Mouse (Mus musculus) layer of hippocampus, postnatal 10 days (tissue): ENCODE measurements around the gene Rras. TPM values are rescaled to one million over a fixed set of nuclear protein-coding genes. Genes with fewer than 3 reads are reported as not detected.
A peak's percentile ranks its signal among the peaks of the same experiment; 100 is the strongest.

ENCODE experiments used
- DNase-seq, 2 experiments: peaks; one replicate each; pipeline ENCODE4 v3.0.0; 2021; ENCODE audit warnings: low spot score in 2 of 2
- microRNA-seq, 2 experiments: library from miRNA; unstranded; fragments of <30 nt; microRNA quantifications; one replicate each; pipeline ENCODE4 v1.2.0; 2021
- total RNA-seq, 2 experiments: library from RNA; stranded (reverse); gene quantifications; 2 replicates each; pipeline ENCODE4 v1.2.3; 2021

The Rras gene
- total RNA-seq, 2 experiments from 2014 or later: 12.2 to 12.3 TPM

DNA sequence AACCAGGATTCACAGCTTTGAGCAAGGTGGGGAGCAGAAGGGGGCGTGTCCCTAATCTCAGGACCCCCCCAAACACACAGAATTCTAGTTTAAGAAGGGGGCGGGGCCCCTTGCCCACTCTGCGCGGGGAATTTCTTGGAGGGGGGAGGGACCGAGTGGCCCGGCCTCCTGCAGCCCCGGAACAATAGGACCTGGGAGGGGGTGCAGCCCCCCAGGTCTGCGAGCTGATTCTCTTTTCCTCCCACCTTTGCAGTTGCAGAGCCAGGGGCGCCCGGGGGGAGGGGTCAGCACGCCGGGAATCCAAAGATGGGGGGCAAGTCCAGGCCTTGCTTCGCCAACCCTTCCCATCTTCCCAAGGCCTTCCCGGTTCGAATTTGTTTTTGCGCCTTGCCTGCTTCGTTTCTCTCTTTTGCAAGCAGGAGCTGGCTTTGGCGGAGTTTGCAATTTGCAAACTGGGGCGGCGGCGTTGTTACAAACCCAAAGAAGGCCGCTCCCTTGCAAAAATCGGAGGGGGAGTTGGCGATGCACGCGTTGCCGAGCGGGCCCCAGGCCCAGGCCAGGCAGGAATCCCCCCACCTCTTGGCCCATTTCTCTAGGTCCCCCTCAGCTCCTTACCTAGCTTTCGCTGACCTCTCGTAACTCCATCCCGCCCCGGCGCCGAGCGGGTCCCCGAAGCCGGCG, 34.6 kb downstream of the Rras start:
- DNase-seq: peak; percentile 50 to 70

DNA sequence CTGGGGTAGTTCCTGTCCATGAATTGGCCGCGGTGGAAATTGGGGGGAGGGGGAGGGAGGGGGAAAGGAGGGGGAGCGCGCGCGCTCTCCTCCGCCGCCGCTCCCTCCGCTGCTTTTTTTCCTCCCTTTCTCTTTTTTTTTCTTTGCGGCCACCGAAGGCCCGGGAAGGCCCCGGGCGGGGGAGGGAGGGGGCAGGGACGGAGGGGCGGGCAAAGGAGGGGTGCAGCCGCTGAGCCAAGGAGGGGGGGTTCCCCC, 35.0 kb downstream of the Rras start, which contains the start of gene Prr12:
Gene Prr12 (minus strand): TSS at position 20 of the 255 bp plus-strand sequence.
- no peak for DNase-seq

DNA sequence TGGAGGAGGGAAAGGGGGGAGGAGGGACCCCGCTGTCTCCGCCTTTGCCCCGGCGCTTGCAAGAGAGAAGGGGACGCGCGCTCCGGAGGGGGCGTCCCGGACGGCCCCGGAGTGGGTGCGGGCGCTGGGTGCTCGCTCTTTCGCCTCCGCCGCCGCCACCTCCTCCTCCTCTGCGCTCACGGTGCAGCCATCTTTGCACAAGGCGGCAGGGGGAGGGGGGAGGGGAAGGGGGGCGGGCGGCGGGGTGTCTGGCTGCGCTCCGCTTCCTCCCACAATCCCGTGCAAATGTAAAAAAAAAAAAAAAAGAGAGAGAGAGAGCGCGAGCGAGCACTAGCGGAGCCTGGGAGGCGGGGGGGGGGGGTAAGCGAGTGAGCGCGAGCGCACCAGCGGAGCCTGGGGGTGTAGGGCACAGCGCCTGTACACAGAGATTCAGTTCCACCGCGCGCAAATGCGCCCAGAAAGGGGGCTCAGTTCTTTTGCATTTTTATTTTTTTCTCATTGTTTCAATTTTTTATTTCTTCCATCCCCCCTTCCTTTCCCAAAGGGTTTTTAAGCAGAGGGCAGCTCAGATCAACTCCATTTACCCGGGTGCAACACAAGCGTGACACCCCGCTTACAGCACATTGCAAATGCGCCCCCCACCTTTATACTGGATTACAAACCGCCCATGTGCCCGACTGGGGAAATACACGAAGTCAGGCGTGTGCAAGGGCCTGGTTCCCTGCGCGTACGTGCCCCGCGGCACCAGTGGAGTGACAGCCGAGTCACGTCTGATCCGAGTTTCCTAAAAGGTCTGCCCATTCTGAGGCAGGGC, 35.6 kb downstream of the Rras start:
- peak; percentile 75 to 79 for DNase-seq

DNA sequence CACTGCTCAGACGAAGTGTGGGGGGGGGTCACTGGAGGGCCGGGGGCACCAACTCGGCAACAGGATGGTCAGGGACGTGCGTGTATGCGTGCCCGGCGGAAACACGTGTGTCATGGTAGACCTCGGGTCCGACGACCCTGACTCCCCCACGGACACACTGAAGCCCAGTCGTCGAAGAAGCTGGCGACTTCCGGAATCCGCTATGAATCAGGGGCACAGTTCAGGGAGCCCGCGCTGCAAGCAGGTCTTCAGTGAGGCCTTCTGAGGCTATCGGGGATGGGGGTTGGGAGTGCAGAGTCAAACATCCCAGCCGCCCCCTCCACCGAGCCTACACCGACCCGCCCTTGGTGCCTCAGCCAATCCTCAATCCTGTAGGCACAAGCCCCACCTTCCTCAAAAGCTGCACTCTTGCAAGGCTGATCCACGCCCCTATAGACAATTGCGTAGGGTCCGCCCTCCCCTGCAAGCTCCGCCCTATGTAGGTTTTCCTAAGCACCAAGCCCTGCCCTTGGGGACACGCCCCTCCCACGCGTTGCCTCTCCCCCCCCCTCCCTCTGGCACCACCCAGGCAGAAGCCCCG, 36.3 kb downstream of the Rras start:
- DNase-seq: peak; percentile 82 to 89

DNA sequence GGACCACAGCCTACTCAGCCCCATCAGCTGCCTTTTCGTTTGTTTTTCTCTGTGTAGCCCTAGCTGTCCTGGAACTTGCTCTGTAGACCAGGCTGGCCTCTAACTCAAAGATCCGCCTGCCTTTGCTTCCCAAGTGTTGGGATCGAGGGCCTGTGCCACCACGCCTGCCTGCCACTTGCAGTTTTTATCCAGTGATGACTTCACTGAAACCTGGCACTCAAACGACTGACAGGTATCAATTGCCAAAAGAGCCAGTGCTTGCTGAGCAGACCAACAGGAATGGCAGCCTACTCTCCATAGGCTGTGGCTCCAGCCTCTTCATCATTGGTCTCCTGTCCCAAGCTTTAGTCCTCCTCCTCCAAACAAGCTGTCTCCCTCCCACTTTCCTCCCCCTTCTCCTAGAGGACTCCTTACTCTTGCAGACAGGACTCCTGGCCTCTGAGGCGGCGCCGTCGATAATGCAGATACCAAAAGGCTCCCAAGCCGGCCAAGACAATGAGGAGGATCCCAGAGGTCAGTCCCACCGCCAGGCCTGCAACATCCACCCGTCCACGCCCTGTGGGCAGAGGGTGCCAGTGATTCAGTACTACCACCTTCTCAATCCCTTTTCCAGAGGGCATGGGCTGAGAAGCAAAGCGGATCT, 38.7 kb downstream of the Rras start:
- DNase-seq: no peak

DNA sequence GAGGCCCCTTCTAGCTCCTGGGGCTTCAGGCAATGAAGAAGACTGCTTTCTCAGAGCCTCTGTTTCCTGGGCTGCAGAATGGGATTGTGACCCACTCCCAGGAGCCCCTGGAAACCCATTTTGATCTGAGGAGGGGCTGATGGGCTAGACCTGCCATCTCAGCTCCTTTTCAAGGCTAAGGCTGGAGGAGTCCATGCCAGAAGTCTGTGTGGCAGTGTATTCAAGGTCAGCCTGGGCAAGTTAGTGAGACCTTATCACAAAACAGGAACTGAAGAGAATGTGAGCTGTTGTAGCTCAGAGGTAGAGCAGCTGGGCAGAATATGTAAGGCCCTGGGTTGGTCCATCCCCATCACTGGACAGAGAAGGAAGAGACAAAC, 39.2 kb downstream of the Rras start:
- DNase-seq: no peak

DNA sequence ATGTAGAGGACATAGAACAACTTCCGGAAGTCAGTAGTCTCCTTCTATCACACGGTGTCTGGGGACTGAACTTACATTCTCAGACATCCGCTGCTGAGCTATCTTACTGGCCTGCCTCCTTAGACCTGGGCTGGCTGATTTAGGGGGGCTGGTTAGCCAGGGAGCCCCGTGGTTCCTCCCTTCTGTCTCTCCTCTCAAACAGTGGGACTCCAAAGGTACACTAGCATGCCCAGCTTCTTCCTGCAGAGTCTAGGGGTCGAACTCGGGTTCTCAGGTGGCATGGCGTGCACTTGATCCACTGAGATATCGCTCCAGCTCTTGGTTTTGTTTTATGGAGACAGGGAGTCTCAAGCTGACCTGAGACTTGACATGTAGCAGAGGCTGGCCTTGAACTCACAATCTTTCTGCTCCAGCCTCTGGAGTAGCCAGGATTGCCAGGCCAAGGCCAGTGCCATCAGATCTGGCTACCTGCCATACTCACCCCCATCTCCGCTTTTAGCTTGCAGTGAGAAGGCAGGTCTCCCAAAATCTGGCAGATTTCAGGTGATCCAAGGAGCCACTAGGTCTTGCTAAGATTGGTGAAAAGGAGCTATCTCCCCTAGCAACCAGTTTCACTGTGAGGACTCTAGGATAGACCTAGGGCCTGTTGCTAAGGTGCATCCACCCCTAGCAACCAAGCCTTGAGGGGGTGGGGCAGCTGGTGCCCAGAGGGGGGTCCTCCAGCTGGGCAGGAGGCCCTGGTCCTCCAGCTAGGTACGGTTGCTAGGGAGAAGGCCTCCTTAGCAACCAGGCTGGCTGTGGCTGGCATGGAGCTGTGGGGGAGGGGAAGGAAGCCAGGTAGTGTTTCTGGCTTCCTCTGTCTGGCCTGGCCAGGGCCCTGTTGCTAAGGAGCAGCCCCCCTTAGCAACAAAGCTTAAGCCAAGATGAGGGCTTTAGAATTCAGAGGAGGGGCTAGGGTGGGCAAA, 41.1 kb downstream of the Rras start:
- no peak for DNase-seq

DNA sequence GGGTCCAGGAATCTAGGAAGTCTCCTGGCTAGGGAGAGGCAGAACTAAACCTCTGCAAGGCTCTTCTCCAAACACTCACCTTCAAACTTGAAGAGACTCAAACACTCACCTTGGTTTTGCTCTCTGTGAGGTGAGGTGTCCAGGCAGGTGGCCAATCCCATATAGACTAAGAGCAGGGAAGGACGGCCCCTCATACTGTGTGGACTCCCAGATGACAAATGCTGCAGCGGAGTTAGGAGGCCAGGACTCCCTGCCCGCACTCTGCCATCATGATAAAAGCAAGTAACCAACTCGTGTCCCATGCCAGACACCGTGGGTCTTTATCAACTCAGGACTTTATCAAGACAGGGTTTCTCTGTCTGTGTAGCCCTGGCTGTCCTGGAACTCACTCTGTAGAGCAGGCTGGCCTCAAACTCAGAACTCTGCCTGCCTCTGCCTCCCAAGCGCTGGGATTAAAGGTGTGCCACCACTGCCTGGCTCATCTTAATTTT, 42.9 kb downstream of the Rras start:
- no peak for DNase-seq

DNA sequence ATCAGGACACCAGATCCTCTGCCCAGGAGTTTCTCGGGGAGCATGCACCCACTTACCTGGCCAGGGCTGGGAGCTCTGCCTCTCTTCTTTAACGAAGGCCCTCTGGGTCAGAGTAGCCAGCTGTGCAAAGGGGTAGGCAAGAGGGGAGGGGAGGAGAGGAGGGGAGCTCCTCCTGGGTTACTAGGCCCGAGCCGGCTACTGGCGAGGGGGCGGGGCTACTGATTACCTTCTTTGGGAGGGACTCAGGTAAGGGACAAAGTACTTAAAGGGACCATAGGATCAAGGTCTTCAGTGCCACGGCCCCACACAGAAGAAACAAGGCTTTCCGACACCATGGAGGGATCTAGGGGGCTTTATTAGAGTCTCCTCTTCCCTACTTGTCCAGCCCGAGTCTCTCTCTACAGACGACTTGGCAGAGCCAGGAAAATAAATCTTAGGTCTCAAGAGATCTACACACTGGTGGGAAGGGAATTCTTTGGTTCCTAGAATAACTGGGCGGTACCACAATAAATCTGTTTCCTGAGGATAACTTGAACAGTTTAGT, 43.8 kb downstream of the Rras start:
- DNase-seq: no peak

DNA sequence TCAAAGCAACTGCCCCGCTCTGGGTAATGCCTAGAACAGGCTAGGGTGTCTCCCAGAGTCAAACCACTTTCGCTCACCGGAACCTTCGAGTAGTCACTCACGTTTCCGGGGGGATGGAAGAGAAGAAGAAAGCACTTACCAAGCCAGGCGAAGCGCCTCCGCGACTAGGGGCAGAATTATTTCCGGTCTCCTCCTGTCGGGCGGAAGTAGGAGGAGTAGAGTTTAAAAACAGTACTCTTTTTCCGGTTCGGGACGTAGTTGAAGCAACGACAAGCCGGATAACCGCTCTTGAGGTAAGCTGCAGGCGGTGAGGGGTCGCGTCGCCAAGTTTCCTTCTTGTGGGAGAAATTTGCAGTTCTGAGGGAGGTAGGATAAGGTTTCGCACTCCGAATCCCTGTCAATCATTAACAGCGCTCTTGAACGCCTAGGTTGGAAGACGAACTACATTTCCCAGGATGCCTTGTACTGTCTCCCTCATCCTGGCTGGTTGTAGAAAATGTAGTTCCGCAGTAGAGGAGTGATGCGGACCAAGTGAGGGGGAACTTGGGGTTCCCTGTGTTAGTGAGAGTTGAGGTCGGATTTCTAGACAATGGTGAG, 44.6 kb downstream of the Rras start, which contains the start of the genes Nosip and Prrg2:
Gene Nosip (plus strand): TSS at position 191 of the 597 bp plus-strand sequence.
Gene Prrg2 (minus strand): TSS at position 439 of the 597 bp plus-strand sequence.
- DNase-seq: peak; percentile 95 to 96

DNA sequence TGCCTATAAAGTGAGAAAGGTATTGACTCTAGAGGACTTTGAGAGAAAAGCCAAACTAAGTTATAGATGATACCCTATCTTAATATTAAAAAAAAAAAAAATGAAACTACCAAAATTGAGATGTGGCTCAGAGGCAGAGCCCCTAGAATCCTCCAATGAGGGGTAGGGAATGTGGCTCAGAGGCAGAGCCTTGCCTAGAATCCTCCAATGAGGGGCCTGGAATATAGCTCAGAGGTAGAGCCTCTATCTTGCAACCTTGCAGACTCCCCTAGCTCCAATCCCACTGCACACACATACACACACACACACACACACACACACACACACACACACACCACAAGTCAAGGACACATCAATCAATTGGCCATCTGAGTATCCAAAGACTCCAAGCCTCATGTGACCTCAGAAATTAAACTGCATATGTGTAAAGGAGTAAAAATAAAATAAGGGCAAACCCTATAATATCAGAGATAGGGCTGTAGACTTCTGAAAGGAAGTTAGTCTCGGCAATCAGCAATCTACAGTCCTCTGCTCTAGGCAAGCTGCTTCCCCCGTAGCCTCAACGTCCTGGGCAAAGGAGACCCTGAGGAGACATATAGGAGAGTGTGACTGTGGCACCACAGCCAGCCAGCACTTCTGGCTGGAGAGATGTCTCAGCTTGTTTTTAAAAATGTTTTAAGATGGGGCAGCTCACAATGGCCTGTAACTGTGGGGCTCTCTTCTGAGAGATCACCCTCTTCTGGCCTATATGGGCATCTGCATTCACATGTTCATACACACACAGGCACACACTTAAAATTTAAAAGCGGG, 49.6 kb downstream of the Rras start:
- no peak for DNase-seq

DNA sequence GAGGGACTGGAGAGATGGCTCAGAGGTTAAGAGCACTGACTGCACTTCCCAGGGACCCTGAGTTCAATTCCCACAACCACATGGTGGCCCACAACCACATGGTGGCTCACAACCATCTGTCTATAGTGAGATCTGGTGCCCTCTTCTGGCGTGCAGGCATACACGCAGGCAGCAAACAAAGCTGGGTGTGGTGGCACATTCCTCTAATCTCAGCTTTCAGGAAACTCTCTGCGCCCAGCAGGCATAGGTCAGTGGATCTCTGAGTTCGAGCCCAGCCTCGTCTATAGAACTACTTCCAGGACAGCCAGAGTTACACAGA, 50.2 kb downstream of the Rras start:
- DNase-seq: peak; percentile 54 to 57

DNA sequence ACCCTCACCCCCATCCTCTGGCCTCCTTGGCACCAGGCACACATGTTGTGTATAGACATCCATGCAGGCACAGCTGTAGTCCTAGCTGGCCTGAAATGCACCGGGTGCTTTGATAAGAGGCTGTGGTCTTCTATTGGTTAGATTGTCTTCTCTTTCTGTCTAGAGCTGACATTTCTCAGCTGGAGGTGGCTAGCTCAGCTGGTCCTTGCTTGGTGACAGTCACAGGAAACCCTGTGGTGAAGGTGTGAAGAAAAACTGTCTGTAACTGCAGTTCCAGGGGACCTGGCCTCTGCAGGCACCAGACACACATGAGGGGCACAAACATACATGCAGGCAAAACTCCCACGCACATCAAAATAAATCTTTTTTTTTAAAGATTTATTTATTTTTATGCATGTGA, 51.9 kb downstream of the Rras start:
- DNase-seq: no peak

Small RNA genes lying within 50 kb of the gene (microRNA-seq; reads per million reads assigned to microRNA genes)
- 2.2 reads per million in 2 experiments for gene Mir7054

Other genes starting within 250 kb of the Rras start
- gene Nup62, start 201.9 kb upstream of the Rras start, total RNA-seq: 10 to 100 TPM; 34.2 to 35.2 TPM
- 1 to 10 TPM; 1.1 to 2.0 TPM for gene Il4i1, start 201.6 kb upstream of the Rras start, total RNA-seq
- gene Atf5, start 201.3 kb upstream of the Rras start, total RNA-seq: 10 to 100 TPM; 28.0 to 29.1 TPM
- gene Akt1s1, start 169.0 kb upstream of the Rras start, total RNA-seq: 10 to 100 TPM; 85.8 to 95.5 TPM
- 10 to 100 TPM; 41.2 to 53.3 TPM for gene Tbc1d17, start 168.9 kb upstream of the Rras start, total RNA-seq
- 10 to 100 TPM; 32.6 to 38.4 TPM for gene Pnkp, start 160.8 kb upstream of the Rras start, total RNA-seq
- gene Ptov1, start 148.2 kb upstream of the Rras start, total RNA-seq: 100 to 1,000 TPM; 278 to 304 TPM
- 100 to 1,000 TPM; 107 to 114 TPM for gene Med25, start 125.2 kb upstream of the Rras start, total RNA-seq
- gene Fuz, start 121.9 kb upstream of the Rras start, total RNA-seq: 10 to 100 TPM; 17.9 to 19.4 TPM
- 100 to 1,000 TPM; 261 to 290 TPM for gene Ap2a1, start 88.5 kb upstream of the Rras start, total RNA-seq
- under 1 TPM; 0.25 to 0.64 TPM for gene Tsks, start 74.8 kb upstream of the Rras start, total RNA-seq
- 100 to 1,000 TPM in 1 of 2 experiments, 10 to 100 TPM in 1; 99.2 to 101 TPM for gene Cpt1c, start 43.1 kb upstream of the Rras start, total RNA-seq
- gene Prmt1, start 31.4 kb upstream of the Rras start, total RNA-seq: 100 to 1,000 TPM; 232 to 248 TPM
- 10 to 100 TPM; 38.1 to 42.5 TPM for gene Irf3, start 20.3 kb upstream of the Rras start, total RNA-seq
- gene Bcl2l12, start 19.2 kb upstream of the Rras start, total RNA-seq: 1 to 10 TPM; 5.4 to 5.5 TPM
- gene Scaf1, start 1.6 kb upstream of the Rras start, total RNA-seq: 100 to 1,000 TPM; 141 to 145 TPM
- gene Prr12, start 34.9 kb downstream of the Rras start, total RNA-seq: 10 to 100 TPM; 69.1 to 70.3 TPM
- gene Nosip, start 44.5 kb downstream of the Rras start, total RNA-seq: 10 to 100 TPM; 47.2 to 51.6 TPM
- 10 to 100 TPM in 1 of 2 experiments, 1 to 10 TPM in 1; 6.9 to 10.1 TPM for gene Prrg2, start 44.7 kb downstream of the Rras start, total RNA-seq
- gene Rcn3, start 74.3 kb downstream of the Rras start, total RNA-seq: 10 to 100 TPM; 11.4 to 11.9 TPM
- gene Fcgrt, start 85.9 kb downstream of the Rras start, total RNA-seq: 10 to 100 TPM; 17.9 to 23.1 TPM
- gene Rps11, start 106.5 kb downstream of the Rras start, total RNA-seq: 100 to 1,000 TPM; 456 to 554 TPM
- 100 to 1,000 TPM; 946 to 985 TPM for gene Rpl13a, start 110.8 kb downstream of the Rras start, total RNA-seq
- gene Gm45713, start 118.3 kb downstream of the Rras start, total RNA-seq: not detected
- gene Flt3l, start 118.5 kb downstream of the Rras start, total RNA-seq: 1 to 10 TPM; 4.3 to 6.0 TPM
- gene Pih1d1, start 136.3 kb downstream of the Rras start, total RNA-seq: 10 to 100 TPM; 60.7 to 63.1 TPM
- 10 to 100 TPM; 12.2 to 17.3 TPM for gene Aldh16a1, start 136.6 kb downstream of the Rras start, total RNA-seq
- gene Slc17a7, start 146.0 kb downstream of the Rras start, total RNA-seq: 1,000 to 10,000 TPM; 1,094 to 1,136 TPM
- gene Gfy, start 161.6 kb downstream of the Rras start, total RNA-seq: under 1 TPM; 0.18 to 0.43 TPM
- not detected for gene Pth2, start 163.0 kb downstream of the Rras start, total RNA-seq
- 1 to 10 TPM; 2.2 to 2.9 TPM for gene Ccdc155, start 186.9 kb downstream of the Rras start, total RNA-seq
- gene Dkkl1, start 194.2 kb downstream of the Rras start, total RNA-seq: 10 to 100 TPM in 1 of 2 experiments, 1 to 10 TPM in 1; 8.3 to 10.7 TPM
- 10 to 100 TPM; 12.5 to 13.7 TPM for gene Tead2, start 197.8 kb downstream of the Rras start, total RNA-seq
- gene Cd37, start 221.2 kb downstream of the Rras start, total RNA-seq: 1 to 10 TPM; 4.6 to 5.0 TPM
- 1 to 10 TPM; 1.0 to 1.2 TPM for gene Slc6a16, start 223.1 kb downstream of the Rras start, total RNA-seq